Mouse (Mus musculus): Measurements from ENCODE around the gene Map2k5. TPM values are rescaled to one million over a fixed set of nuclear protein-coding genes. Genes with fewer than 3 reads are reported as not detected.

The Map2k5 gene
- polyA plus RNA-seq, 1 experiment, result 41.2 TPM

- no peak for DNase-seq (ENCODE audit: low read depth)
- TF ChIP-seq CTCF (IDR thresholded peaks at IDR 0.05; ENCODE audit: borderline replicate concordance, extremely low read depth, insufficient read depth, insufficient read length) (no peak), POLR2A (IDR thresholded peaks at IDR 0.05; ENCODE audit: borderline replicate concordance, extremely low read depth, insufficient read depth, insufficient read length, poor library complexity, severe bottlenecking) (no peak)
Measured at GRCm38 (mm10) chr9:63183864-63184263, 193.8 kb downstream of the Map2k5 start.

GRCm38 (mm10) chr9:63182306-63182960 is 195.3 kb downstream of the Map2k5 start:
- TF ChIP-seq CTCF (IDR thresholded peaks at IDR 0.05; ENCODE audit: borderline replicate concordance, extremely low read depth, insufficient read depth, insufficient read length) (0 out of 2 replicates have a peak, but pooled peaks have one; percentile 3), POLR2A (IDR thresholded peaks at IDR 0.05; ENCODE audit: borderline replicate concordance, extremely low read depth, insufficient read depth, insufficient read length, poor library complexity, severe bottlenecking) (no peak)
- peak; percentile 94 for DNase-seq (ENCODE audit: low read depth)

GRCm38 (mm10) chr9:63181337-63182178 is 196.1 kb downstream of the Map2k5 start:
- DNase-seq (ENCODE audit: low read depth), result peak; percentile 71
- no peak for TF ChIP-seq CTCF (IDR thresholded peaks at IDR 0.05; ENCODE audit: borderline replicate concordance, extremely low read depth, insufficient read depth, insufficient read length)

GRCm38 (mm10) chr9:63178296-63178695 is 199.4 kb downstream of the Map2k5 start:
- TF ChIP-seq POLR2A (IDR thresholded peaks at IDR 0.05; ENCODE audit: borderline replicate concordance, extremely low read depth, insufficient read depth, insufficient read length, poor library complexity, severe bottlenecking) (no peak), CTCF (IDR thresholded peaks at IDR 0.05; ENCODE audit: borderline replicate concordance, extremely low read depth, insufficient read depth, insufficient read length) (no peak)
- DNase-seq (ENCODE audit: low read depth), result no peak

GRCm38 (mm10) chr9:63174001-63174721 is 203.5 kb downstream of the Map2k5 start:
- no peak for TF ChIP-seq CTCF (IDR thresholded peaks at IDR 0.05; ENCODE audit: borderline replicate concordance, extremely low read depth, insufficient read depth, insufficient read length)
- DNase-seq (ENCODE audit: low read depth), result no peak

GRCm38 (mm10) chr9:63171951-63172350 is 205.8 kb downstream of the Map2k5 start:
- no peak for TF ChIP-seq POLR2A (IDR thresholded peaks at IDR 0.05; ENCODE audit: borderline replicate concordance, extremely low read depth, insufficient read depth, insufficient read length, poor library complexity, severe bottlenecking)
- TF ChIP-seq CTCF (IDR thresholded peaks at IDR 0.05; ENCODE audit: borderline replicate concordance, extremely low read depth, insufficient read depth, insufficient read length), result no peak
- DNase-seq (ENCODE audit: low read depth), result no peak

GRCm38 (mm10) chr9:63169127-63169526 is 208.6 kb downstream of the Map2k5 start:
- no peak for TF ChIP-seq POLR2A (IDR thresholded peaks at IDR 0.05; ENCODE audit: borderline replicate concordance, extremely low read depth, insufficient read depth, insufficient read length, poor library complexity, severe bottlenecking)
- peak; percentile 8; the same call in 1 of the 2 replicates for TF ChIP-seq CTCF (IDR thresholded peaks at IDR 0.05; ENCODE audit: borderline replicate concordance, extremely low read depth, insufficient read depth, insufficient read length)
- no peak for DNase-seq (ENCODE audit: low read depth)

- no peak for TF ChIP-seq POLR2A (IDR thresholded peaks at IDR 0.05; ENCODE audit: borderline replicate concordance, extremely low read depth, insufficient read depth, insufficient read length, poor library complexity, severe bottlenecking)
- no peak for TF ChIP-seq CTCF (IDR thresholded peaks at IDR 0.05; ENCODE audit: borderline replicate concordance, extremely low read depth, insufficient read depth, insufficient read length)
- DNase-seq (ENCODE audit: low read depth), result no peak
Measured at GRCm38 (mm10) chr9:63165070-63165469, 212.6 kb downstream of the Map2k5 start.

- DNase-seq (ENCODE audit: low read depth), result no peak
Measured at GRCm38 (mm10) chr9:63163756-63164155, 213.9 kb downstream of the Map2k5 start.

GRCm38 (mm10) chr9:63151949-63152348 is 225.8 kb downstream of the Map2k5 start:
- DNase-seq (ENCODE audit: low read depth), result peak; percentile 77
- no peak for TF ChIP-seq CTCF (IDR thresholded peaks at IDR 0.05; ENCODE audit: borderline replicate concordance, extremely low read depth, insufficient read depth, insufficient read length)
- no peak for TF ChIP-seq POLR2A (IDR thresholded peaks at IDR 0.05; ENCODE audit: borderline replicate concordance, extremely low read depth, insufficient read depth, insufficient read length, poor library complexity, severe bottlenecking)

More at GRCm38 (mm10) chr9:63163756-63164155, 213.9 kb downstream of the Map2k5 start:
- TF ChIP-seq POLR2A (IDR thresholded peaks at IDR 0.05; ENCODE audit: borderline replicate concordance, extremely low read depth, insufficient read depth, insufficient read length, poor library complexity, severe bottlenecking) (no peak), CTCF (IDR thresholded peaks at IDR 0.05; ENCODE audit: borderline replicate concordance, extremely low read depth, insufficient read depth, insufficient read length) (no peak)

All from brain, embryonic 14.5 days (tissue).